Mouse (Mus musculus) embryonic facial prominence, embryonic 10.5 days (tissue): ENCODE results near the gene Mrps11. TPM values are rescaled to one million over a fixed set of nuclear protein-coding genes. Genes with fewer than 3 reads are reported as not detected.

Source experiments
- DNase-seq: peaks from one replicate; pipeline ENCODE4 v3.0.0-alpha.2; 2017; ENCODE audit warnings: low spot score
- H3K27ac ChIP-seq: fragments of 300-500 bp; sonication (generic); replicated peaks from 2 replicates; pipeline ENCODE4 v1.5.1; 2016; ENCODE audit warnings: mild to moderate bottlenecking
- H3K27me3 ChIP-seq: fragments of 300-500 bp; sonication (generic); replicated peaks from 2 replicates; pipeline ENCODE4 v1.6.1; 2016; ENCODE audit warnings: low read depth, mild to moderate bottlenecking; ENCODE audit not compliant: poor library complexity, severe bottlenecking
- H3K36me3 ChIP-seq: fragments of 300-500 bp; sonication (generic); replicated peaks from 2 replicates; pipeline ENCODE4 v1.6.1; 2016; ENCODE audit warnings: mild to moderate bottlenecking, moderate library complexity
- H3K4me1 ChIP-seq: fragments of 300-500 bp; sonication (generic); 2 replicates; pipeline ENCODE4 v1.6.1; 2016
- H3K4me3 ChIP-seq: fragments of 300-500 bp; sonication (generic); 2 replicates; pipeline ENCODE4 v1.5.1; 2016; ENCODE audit warnings: mild to moderate bottlenecking, moderate library complexity
- H3K9me3 ChIP-seq: fragments of 300-500 bp; sonication (generic); 2 replicates; pipeline ENCODE4 v1.6.1; 2016; ENCODE audit warnings: mild to moderate bottlenecking
- WGBS: fragments of 180-500 bp; shearing (Covaris S2); methylation state at CpG from one replicate; pipeline ENCODE4 v1.1.7; 2016; 5-methylcytosine and 5-hydroxymethylcytosine counted together
- polyA plus RNA-seq: library from polyadenylated mRNA; unstranded; fragments of >200 nt; fragmentation: Nextera tagmentation; extraction: Ambion mirVana; gene quantifications from 2 replicates; pipeline ENCODE4 v1.2.1, GENCODE M21; 2016

The Mrps11 gene
- polyA plus RNA-seq, 1 experiment from 2014 or later: 89.5 TPM

- no peak for DNase-seq
- Histone ChIP-seq H3K27me3 (peaks cover 22% of the 10 kb centered on the region; the same call in 1 of the 2 replicates), H3K4me1 (no peaks in the 10 kb centered on the region), H3K27ac (no peak overlapping the region), H3K4me3 (no peak overlapping the region), H3K36me3 (peaks cover 6% of the 10 kb centered on the region), H3K9me3 (no peaks in the 10 kb centered on the region)
- 88% methylated on average over 12 of the region's 12 CpGs for WGBS
Measured at GRCm38 (mm10) chr7:78767929-78768531, 14.9 kb upstream of the Mrps11 start.

GRCm38 (mm10) chr7:78769075-78769652 is 13.8 kb upstream of the Mrps11 start:
- no peaks in the 10 kb centered on the region for H3K4me1 ChIP-seq
- H3K27me3 ChIP-seq: peaks cover 22% of the 10 kb centered on the region; the same call in 1 of the 2 replicates
- peaks cover 17% of the 10 kb centered on the region for H3K36me3 ChIP-seq
- no peak overlapping the region for H3K4me3 ChIP-seq
- no peak for DNase-seq
- H3K27ac ChIP-seq: no peak overlapping the region
- H3K9me3 ChIP-seq: no peaks in the 10 kb centered on the region
- 71% methylated on average over 7 of the region's 7 CpGs for WGBS

GRCm38 (mm10) chr7:78770936-78771335 is 12.0 kb upstream of the Mrps11 start:
- H3K4me1 ChIP-seq: no peaks in the 10 kb centered on the region
- DNase-seq: no peak
- H3K36me3 ChIP-seq: peaks cover 35% of the 10 kb centered on the region
- H3K9me3 ChIP-seq: no peaks in the 10 kb centered on the region
- WGBS: 88% methylated on average over 5 of the region's 5 CpGs
- no peak overlapping the region for H3K4me3 ChIP-seq
- no peak overlapping the region for H3K27ac ChIP-seq
- H3K27me3 ChIP-seq: 0 out of 2 replicates have a peak, but pooled peaks cover 11% of the 10 kb centered on the region

GRCm38 (mm10) chr7:78778741-78779140 is 4.2 kb upstream of the Mrps11 start:
- H3K36me3 ChIP-seq: peaks cover 71% of the 10 kb centered on the region

GRCm38 (mm10) chr7:78785906-78786305 is 3.0 kb downstream of the Mrps11 start:
- WGBS: 87% methylated on average over 5 of the region's 5 CpGs
- H3K4me1 ChIP-seq: peaks cover 16% of the 10 kb centered on the region
- H3K36me3 ChIP-seq: peaks cover 62% of the 10 kb centered on the region
- H3K4me3 ChIP-seq: no peak overlapping the region
- no peak for DNase-seq
- no peak overlapping the region for H3K27ac ChIP-seq
- no peaks in the 10 kb centered on the region for H3K9me3 ChIP-seq
- H3K27me3 ChIP-seq: no peaks in the 10 kb centered on the region

More at GRCm38 (mm10) chr7:78778741-78779140, 4.2 kb upstream of the Mrps11 start:
- Histone ChIP-seq H3K4me3 (no peak overlapping the region), H3K27me3 (no peaks in the 10 kb centered on the region), H3K9me3 (no peaks in the 10 kb centered on the region), H3K4me1 (peaks cover 11% of the 10 kb centered on the region), H3K27ac (no peak overlapping the region)
- no peak for DNase-seq
- 94% methylated on average over 5 of the region's 5 CpGs for WGBS

- Histone ChIP-seq H3K4me3 (no peak overlapping the region), H3K9me3 (no peaks in the 10 kb centered on the region), H3K4me1 (peaks cover 8% of the 10 kb centered on the region), H3K27ac (no peak overlapping the region), H3K36me3 (peaks cover 80% of the 10 kb centered on the region), H3K27me3 (no peaks in the 10 kb centered on the region)
- 92% methylated on average over 12 of the region's 12 CpGs for WGBS
- DNase-seq: no peak
Measured at GRCm38 (mm10) chr7:78787793-78788380, 5.0 kb downstream of the Mrps11 start.

GRCm38 (mm10) chr7:78791359-78792222 is 8.7 kb downstream of the Mrps11 start:
- 86% methylated on average over 15 of the region's 15 CpGs for WGBS
- no peak overlapping the region for H3K27ac ChIP-seq
- no peaks in the 10 kb centered on the region for H3K4me1 ChIP-seq
- peaks cover 66% of the 10 kb centered on the region for H3K36me3 ChIP-seq
- peak; percentile 47 for DNase-seq
- H3K9me3 ChIP-seq: no peaks in the 10 kb centered on the region
- no peak overlapping the region for H3K4me3 ChIP-seq
- no peaks in the 10 kb centered on the region for H3K27me3 ChIP-seq

- 91% methylated on average over 13 of the region's 13 CpGs for WGBS
Measured at GRCm38 (mm10) chr7:78793895-78794570, 11.1 kb downstream of the Mrps11 start.

GRCm38 (mm10) chr7:78794571-78795092 is 11.7 kb downstream of the Mrps11 start:
- Histone ChIP-seq H3K9me3 (no peaks in the 10 kb centered on the region), H3K4me1 (0 out of 2 replicates have a peak, but pooled peaks cover 2% of the 10 kb centered on the region), H3K4me3 (no peak overlapping the region), H3K36me3 (peaks cover 41% of the 10 kb centered on the region), H3K27ac (no peak overlapping the region), H3K27me3 (no peaks in the 10 kb centered on the region)
- no peak for DNase-seq
- WGBS: 83% methylated on average over 6 of the region's 6 CpGs

More at GRCm38 (mm10) chr7:78793895-78794570, 11.1 kb downstream of the Mrps11 start:
- Histone ChIP-seq H3K27me3 (no peaks in the 10 kb centered on the region), H3K4me3 (no peak overlapping the region), H3K9me3 (no peaks in the 10 kb centered on the region), H3K4me1 (0 out of 2 replicates have a peak, but pooled peaks cover 2% of the 10 kb centered on the region), H3K27ac (no peak overlapping the region), H3K36me3 (peaks cover 47% of the 10 kb centered on the region)
- no peak for DNase-seq

GRCm38 (mm10) chr7:78796624-78797023 is 13.7 kb downstream of the Mrps11 start:
- peaks cover 10% of the 10 kb centered on the region; the same call in 1 of the 2 replicates for H3K27me3 ChIP-seq
- H3K4me1 ChIP-seq: 0 out of 2 replicates have a peak, but pooled peaks cover 2% of the 10 kb centered on the region
- no peak for DNase-seq
- 88% methylated on average over 3 of the region's 3 CpGs for WGBS
- H3K36me3 ChIP-seq: peaks cover 23% of the 10 kb centered on the region
- H3K27ac ChIP-seq: no peak overlapping the region
- no peak overlapping the region for H3K4me3 ChIP-seq
- no peaks in the 10 kb centered on the region for H3K9me3 ChIP-seq

GRCm38 (mm10) chr7:78797843-78798455 is 15.0 kb downstream of the Mrps11 start:
- H3K36me3 ChIP-seq: peaks cover 9% of the 10 kb centered on the region
- DNase-seq: no peak

More at GRCm38 (mm10) chr7:78797843-78798455, 15.0 kb downstream of the Mrps11 start:
- Histone ChIP-seq H3K9me3 (no peaks in the 10 kb centered on the region), H3K27ac (no peak overlapping the region), H3K27me3 (peaks cover 10% of the 10 kb centered on the region; the same call in 1 of the 2 replicates), H3K4me3 (no peak overlapping the region), H3K4me1 (0 out of 2 replicates have a peak, but pooled peaks cover 2% of the 10 kb centered on the region)
- WGBS: 52% methylated on average over 9 of the region's 9 CpGs
